In genomic region chr2:115385207-115386168, GRCm38 (mm10) we compare ENCODE assay signal across 10 mouse cellular contexts.
DNase-seq lines count a peak whose midpoint lies in the region; ATAC-seq lines count a peak whose summit lies in the region.
"Had no signal": no experiment of that assay in that cellular context is flagged by ENCODE, and none has a peak within 500 bp of the region (broad histone marks: within the 10 kb centered on the region; RNA-seq: fewer than 3 reads in every experiment).

No protein-coding gene starts in this region.

- peak overlapping the region; percentile 94 to 96 for H3K27ac ChIP-seq in heart, embryonic 14.5 days (replicated peaks in 1 of 2; ENCODE audit: control insufficient read depth in 1 of 2, insufficient read depth in 1 of 2, low read depth in 2 of 2, low read length in 2 of 2)
- H3K27ac ChIP-seq in embryonic facial prominence, embryonic 10.5 days (replicated peaks), result peak overlapping the region; percentile 78
- H3K27ac ChIP-seq in kidney, embryonic 16.5 days (ENCODE audit: low read length), result peak overlapping the region; percentile 87
- no peak overlapping the region for H3K27ac ChIP-seq in midbrain, embryonic 15.5 days
- H3K27ac ChIP-seq: liver, embryonic 12.5 days had no signal

- peak overlapping the region; percentile 58 for H3K4me2 ChIP-seq in heart, embryonic 14.5 days (ENCODE audit: low read length)
- peak overlapping the region; percentile 17 for H3K4me2 ChIP-seq in kidney, embryonic 16.5 days (replicated peaks; ENCODE audit: low read depth, low read length)
- no peak overlapping the region for H3K4me2 ChIP-seq in midbrain, embryonic 15.5 days
- H3K4me2 ChIP-seq: liver, embryonic 12.5 days had no signal

- no peak overlapping the region; a peak in 1 of 4 replicates for H3K4me3 ChIP-seq in heart, embryonic 14.5 days (ENCODE audit: control insufficient read depth in 1 of 2, insufficient read depth in 1 of 2, low read depth in 1 of 2, low read length in 2 of 2)
- H3K4me3 ChIP-seq in embryonic facial prominence, embryonic 10.5 days, result no peak overlapping the region
- no peak overlapping the region for H3K4me3 ChIP-seq in kidney, embryonic 16.5 days (ENCODE audit: low read length)
- no peak overlapping the region for H3K4me3 ChIP-seq in midbrain, embryonic 15.5 days
- H3K4me3 ChIP-seq: erythroblast, embryonic 14.5 days; liver, embryonic 12.5 days had no signal

- H3K9ac ChIP-seq in heart, embryonic 14.5 days (ENCODE audit: low read length), result peak overlapping the region; percentile 62
- H3K9ac ChIP-seq in kidney, embryonic 16.5 days (replicated peaks; ENCODE audit: low read length), result peak overlapping the region; percentile 43; the same call in 1 of the 2 replicates
- no peak overlapping the region for H3K9ac ChIP-seq in midbrain, embryonic 15.5 days
- H3K9ac ChIP-seq: liver, embryonic 12.5 days had no signal

- intact Hi-C loops in left cerebral cortex, postnatal 4 days (cut with DNase I), result no loop called here

- H3K36me3 ChIP-seq in heart, embryonic 14.5 days (ENCODE audit: control insufficient read depth, insufficient read depth, low read length), result no peaks in the 10 kb centered on the region
- no peaks in the 10 kb centered on the region for H3K36me3 ChIP-seq in embryonic facial prominence, embryonic 10.5 days (replicated peaks)
- H3K36me3 ChIP-seq in kidney, embryonic 16.5 days (ENCODE audit: insufficient read depth, low read length), result no peaks in the 10 kb centered on the region
- H3K36me3 ChIP-seq in midbrain, embryonic 15.5 days (replicated peaks), result no peaks in the 10 kb centered on the region
- H3K36me3 ChIP-seq: liver, embryonic 12.5 days had no signal

- DNase-seq in heart, adult 9 months (ENCODE audit: low spot score in 2 of 2), result no peak
- peak; percentile 63 for DNase-seq in embryonic facial prominence, embryonic 10.5 days (ENCODE audit: low spot score)
- no peak for DNase-seq in cerebellum, adult 8-10 months
- DNase-seq in thymus, postnatal 0 days (ENCODE audit: low spot score), result no peak
- no peak for DNase-seq in left cerebral cortex, postnatal 4 days

- H3K9me3 ChIP-seq in heart, embryonic 14.5 days (ENCODE audit: control insufficient read depth, low read length), result no peaks in the 10 kb centered on the region
- no peaks in the 10 kb centered on the region for H3K9me3 ChIP-seq in embryonic facial prominence, embryonic 10.5 days
- no peaks in the 10 kb centered on the region for H3K9me3 ChIP-seq in kidney, embryonic 16.5 days (ENCODE audit: low read length)
- H3K9me3 ChIP-seq in midbrain, embryonic 15.5 days, result no peaks in the 10 kb centered on the region
- H3K9me3 ChIP-seq: liver, embryonic 12.5 days had no signal

- WGBS in heart, embryonic 14.5 days, result 36% methylated on average over 16 of the region's 16 CpGs
- WGBS in embryonic facial prominence, embryonic 10.5 days, result 39% methylated on average over 16 of the region's 16 CpGs
- WGBS in kidney, embryonic 16.5 days, result 24% methylated on average over 16 of the region's 16 CpGs
- WGBS in midbrain, embryonic 15.5 days, result 38% methylated on average over 16 of the region's 16 CpGs

- H3K27me3 ChIP-seq in heart, embryonic 14.5 days (ENCODE audit: control insufficient read depth, insufficient read depth, low read length), result no peaks in the 10 kb centered on the region
- no peaks in the 10 kb centered on the region for H3K27me3 ChIP-seq in embryonic facial prominence, embryonic 10.5 days (replicated peaks; ENCODE audit: low read depth, poor library complexity, severe bottlenecking)
- no peaks in the 10 kb centered on the region for H3K27me3 ChIP-seq in kidney, embryonic 16.5 days (ENCODE audit: insufficient read depth, low read length)
- H3K27me3 ChIP-seq in midbrain, embryonic 15.5 days (replicated peaks), result no peaks in the 10 kb centered on the region
- H3K27me3 ChIP-seq: liver, embryonic 12.5 days had no signal

- H3K4me1 ChIP-seq in heart, embryonic 14.5 days (ENCODE audit: control insufficient read depth in 2 of 2, insufficient read depth in 2 of 2, low read length in 2 of 2), result peaks cover 15 to 16% of the 10 kb centered on the region in 2 experiments
- H3K4me1 ChIP-seq in embryonic facial prominence, embryonic 10.5 days, result peaks cover 39% of the 10 kb centered on the region
- H3K4me1 ChIP-seq in kidney, embryonic 16.5 days (ENCODE audit: insufficient read depth, low read length), result peaks cover 17% of the 10 kb centered on the region
- H3K4me1 ChIP-seq in midbrain, embryonic 15.5 days, result peaks cover 12% of the 10 kb centered on the region
- H3K4me1 ChIP-seq: liver, embryonic 12.5 days had no signal

- ATAC-seq in heart, embryonic 14.5 days (ENCODE audit: insufficient number of reproducible peaks, insufficient read depth, low FRiP score, low read depth), result peak; percentile 88
- peak; percentile 84 for ATAC-seq in kidney, embryonic 16.5 days (ENCODE audit: low FRiP score, low TSS enrichment)
- peak; percentile 63; the same call in 1 of the 2 replicates for ATAC-seq in midbrain, embryonic 15.5 days (replicated peaks)
- ATAC-seq: liver, embryonic 12.5 days had no signal
